Mouse (Mus musculus) lung, embryonic 14.5 days (tissue): ENCODE measurements at regions not wholly inside any gene's neighbourhood (a gene's known extent, or its start where the extent isn't known, plus 50 kb on each side); places are given as distances from the start of the nearest gene placed in this dataset.

Experiments
- ATAC-seq: fragments of 200-750 bp; cut with Nextera tagmentation; 2 replicates; pipeline ENCODE4 v1.8.0; 2017; ENCODE audit warnings: mild to moderate bottlenecking, moderate TSS enrichment, moderate library complexity; ENCODE audit not compliant: insufficient read depth
- DNase-seq: peaks from one replicate; pipeline ENCODE4 v3.0.0-alpha.2; 2015
- H3K27ac ChIP-seq: fragments of 300-500 bp; sonication (generic); 2 replicates; pipeline ENCODE4 v1.5.1; 2014; ENCODE audit warnings: low read depth, mild to moderate bottlenecking, moderate library complexity
- H3K27me3 ChIP-seq: fragments of 300-500 bp; sonication (generic); 2 replicates; pipeline ENCODE4 v1.6.1; 2014; ENCODE audit warnings: low read length, control low read depth; ENCODE audit not compliant: insufficient read depth
- H3K36me3 ChIP-seq: fragments of 300-500 bp; sonication (generic); 2 replicates; pipeline ENCODE4 v1.6.1; 2014; ENCODE audit warnings: control low read depth; ENCODE audit not compliant: insufficient read depth
- H3K4me1 ChIP-seq: fragments of 300-500 bp; sonication (generic); 2 replicates; pipeline ENCODE4 v1.6.1; 2014; ENCODE audit warnings: antibody characterized with exemption, control low read depth; ENCODE audit not compliant: insufficient read depth
- H3K4me2 ChIP-seq: fragments of 300-500 bp; sonication (generic); 2 replicates; pipeline ENCODE4 v1.6.1; 2014; ENCODE audit warnings: mild to moderate bottlenecking
- H3K4me3 ChIP-seq: fragments of 300-500 bp; sonication (generic); 2 replicates; pipeline ENCODE4 v1.5.1; 2014; ENCODE audit warnings: low read depth, low read length
- H3K9ac ChIP-seq: fragments of 300-500 bp; sonication (generic); 2 replicates; pipeline ENCODE4 v1.6.1; 2014
- H3K9me3 ChIP-seq: fragments of 300-500 bp; sonication (generic); 2 replicates; pipeline ENCODE4 v1.6.1; 2016; ENCODE audit warnings: low read depth, low read length, control low read depth
- CTCF ChIP-seq: IDR thresholded peaks from 2 replicates; pipeline ENCODE4 v1.5.1; 2016; ENCODE audit warnings: antibody characterized with exemption, low read depth
- WGBS: fragments of 180-500 bp; shearing (Covaris S2); extraction: QIAGEN DNeasy Blood & Tissue Kit; methylation state at CpG from one replicate; pipeline ENCODE4 v1.1.7; 2014; 5-methylcytosine and 5-hydroxymethylcytosine counted together

- Histone ChIP-seq H3K27me3 (no peaks in the 10 kb centered on the region), H3K4me2 (no peak overlapping the region), H3K9ac (no peak overlapping the region), H3K36me3 (no peaks in the 10 kb centered on the region), H3K27ac (no peak overlapping the region), H3K9me3 (no peaks in the 10 kb centered on the region), H3K4me3 (no peak overlapping the region), H3K4me1 (no peaks in the 10 kb centered on the region)
- no peak for TF ChIP-seq CTCF
- no peak for DNase-seq
- 92% methylated on average over 3 of the region's 3 CpGs for WGBS
- ATAC-seq, result no peak
Observed at GRCm38 (mm10) chr1:61154216-61154615, 176.5 kb downstream of the Icos start.

- Histone ChIP-seq H3K9me3 (no peaks in the 10 kb centered on the region), H3K27ac (no peak overlapping the region), H3K9ac (no peak overlapping the region), H3K4me3 (no peak overlapping the region), H3K27me3 (no peaks in the 10 kb centered on the region), H3K36me3 (no peaks in the 10 kb centered on the region), H3K4me1 (no peaks in the 10 kb centered on the region), H3K4me2 (no peak overlapping the region)
- TF ChIP-seq CTCF, result no peak
- no peak for ATAC-seq
- DNase-seq, result peak; percentile 20
- 72% methylated on average over 4 of the region's 4 CpGs for WGBS
Observed at GRCm38 (mm10) chr1:61157271-61157670, 179.5 kb downstream of the Icos start.

DNA sequence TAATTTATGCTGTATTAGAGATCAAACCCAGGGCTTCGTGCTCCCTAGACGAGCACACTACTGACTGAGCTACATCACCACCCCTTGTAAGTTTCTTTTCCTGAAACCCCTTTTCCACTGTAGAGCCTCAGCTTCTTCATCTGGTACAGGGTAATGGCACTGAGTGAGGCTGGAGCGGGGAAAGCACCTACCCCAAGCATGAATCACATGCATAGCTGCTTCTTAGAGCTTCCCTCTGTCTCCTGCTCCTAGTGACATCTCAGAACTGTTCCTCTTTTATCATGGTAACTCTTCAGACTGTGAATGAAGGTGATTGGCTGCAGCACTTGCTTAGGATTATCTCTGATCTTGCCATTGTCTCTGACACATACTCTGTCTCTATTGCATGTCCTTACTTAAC lies 182.8 kb downstream of the Icos start:
- TF ChIP-seq CTCF, result no peak
- no peaks in the 10 kb centered on the region for H3K4me1 ChIP-seq
- 83% methylated on average over 3 of the region's 3 CpGs for WGBS

GRCm38 (mm10) chr1:61164271-61164670 lies 186.5 kb downstream of the Icos start:
- TF ChIP-seq CTCF, result no peak
- no peaks in the 10 kb centered on the region for H3K9me3 ChIP-seq
- no peaks in the 10 kb centered on the region for H3K36me3 ChIP-seq
- 87% methylated on average over 2 of the region's 2 CpGs for WGBS
- no peaks in the 10 kb centered on the region for H3K4me1 ChIP-seq
- H3K27me3 ChIP-seq, result no peaks in the 10 kb centered on the region
- H3K4me3 ChIP-seq, result no peak overlapping the region
- DNase-seq (no peak), ATAC-seq (no peak)
- H3K4me2 ChIP-seq, result no peak overlapping the region
- H3K27ac ChIP-seq, result no peak overlapping the region
- no peak overlapping the region for H3K9ac ChIP-seq

More for the DNA sequence above, 182.8 kb downstream of the Icos start:
- ATAC-seq, result no peak
- Histone ChIP-seq H3K27me3 (no peaks in the 10 kb centered on the region), H3K4me3 (no peak overlapping the region), H3K9ac (no peak overlapping the region), H3K9me3 (no peaks in the 10 kb centered on the region), H3K36me3 (no peaks in the 10 kb centered on the region), H3K27ac (no peak overlapping the region), H3K4me2 (no peak overlapping the region)
- no peak for DNase-seq

DNA sequence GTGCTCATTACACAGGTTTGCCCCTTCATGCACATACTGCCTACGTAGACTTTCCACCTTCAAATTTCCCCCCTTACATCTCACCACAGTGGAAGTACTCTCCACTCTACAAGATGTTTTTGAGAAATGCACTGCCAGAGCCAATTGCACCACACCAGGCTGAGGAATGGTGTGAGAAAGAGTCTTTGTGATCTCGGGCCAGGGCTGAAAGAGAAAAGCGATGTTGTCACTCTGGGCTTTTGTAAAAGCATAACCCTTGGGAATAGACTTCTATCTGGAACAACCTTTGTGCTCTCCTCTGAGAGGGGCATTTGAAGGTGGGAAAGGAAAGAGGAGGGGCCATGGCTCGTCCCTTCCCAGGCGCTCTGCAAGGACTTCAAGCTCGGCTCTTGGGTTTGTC lies 194.2 kb downstream of the Icos start:
- Histone ChIP-seq H3K9me3 (no peaks in the 10 kb centered on the region), H3K36me3 (no peaks in the 10 kb centered on the region), H3K4me1 (no peaks in the 10 kb centered on the region), H3K9ac (no peak overlapping the region), H3K4me3 (no peak overlapping the region), H3K27me3 (no peaks in the 10 kb centered on the region), H3K27ac (no peak overlapping the region), H3K4me2 (no peak overlapping the region)
- no peak for TF ChIP-seq CTCF
- ATAC-seq (no peak), DNase-seq (peak; percentile 40)
- WGBS, result 62% methylated on average over 6 of the region's 6 CpGs

DNA sequence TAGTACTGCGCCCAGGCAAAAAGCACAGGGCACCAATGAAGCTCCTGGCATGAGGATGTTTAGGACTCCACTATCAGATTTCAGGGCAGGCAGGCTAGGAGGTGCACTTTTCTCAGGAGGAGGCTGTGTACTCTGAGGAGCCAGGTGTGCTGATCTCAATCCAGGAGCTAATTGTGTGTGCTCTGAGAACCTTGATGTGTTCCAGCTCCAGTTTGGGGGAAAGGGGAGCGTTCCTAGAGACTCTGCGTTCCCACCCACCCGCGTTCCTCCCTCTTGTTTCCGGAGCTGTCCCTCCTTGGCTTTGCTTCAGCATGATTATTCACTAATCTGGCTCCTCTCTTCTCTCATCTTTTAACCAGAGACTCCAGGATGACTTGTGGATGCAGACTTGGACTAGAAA lies 195.2 kb downstream of the Icos start:
- H3K27me3 ChIP-seq, result no peaks in the 10 kb centered on the region
- TF ChIP-seq CTCF, result no peak
- no peak overlapping the region for H3K4me2 ChIP-seq
- WGBS, result 61% methylated on average over 6 of the region's 6 CpGs
- no peaks in the 10 kb centered on the region for H3K9me3 ChIP-seq
- no peak for ATAC-seq
- no peak overlapping the region for H3K27ac ChIP-seq
- H3K4me3 ChIP-seq, result no peak overlapping the region
- no peaks in the 10 kb centered on the region for H3K36me3 ChIP-seq
- no peak overlapping the region for H3K9ac ChIP-seq
- H3K4me1 ChIP-seq, result no peaks in the 10 kb centered on the region
- no peak for DNase-seq

DNA sequence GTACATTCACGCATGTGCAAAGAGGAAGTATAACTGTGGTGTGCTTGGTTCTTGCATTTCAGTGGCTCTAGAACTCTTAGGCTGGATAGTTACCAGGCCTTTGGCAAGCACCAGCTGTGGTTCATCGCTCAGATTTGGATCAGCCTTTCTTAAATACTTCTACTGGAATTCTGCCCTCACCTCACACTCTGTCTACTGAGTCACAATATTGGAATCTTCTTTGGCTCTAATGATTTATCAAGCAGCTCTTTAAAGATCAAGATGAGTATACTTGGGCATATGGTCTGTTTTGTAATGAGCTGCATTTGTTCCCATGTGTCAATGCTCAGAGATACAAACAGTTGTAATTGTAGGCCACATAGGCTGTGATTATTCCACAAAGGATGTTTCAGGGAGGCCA lies 197.5 kb downstream of the Icos start:
- ATAC-seq, result no peak
- Histone ChIP-seq H3K27ac (no peak overlapping the region), H3K36me3 (no peaks in the 10 kb centered on the region), H3K4me3 (no peak overlapping the region), H3K9me3 (no peaks in the 10 kb centered on the region), H3K27me3 (no peaks in the 10 kb centered on the region), H3K4me1 (no peaks in the 10 kb centered on the region), H3K9ac (no peak overlapping the region), H3K4me2 (no peak overlapping the region)
- DNase-seq, result no peak
- WGBS, result 80% methylated on average over 2 of the region's 2 CpGs
- TF ChIP-seq CTCF, result no peak

DNA sequence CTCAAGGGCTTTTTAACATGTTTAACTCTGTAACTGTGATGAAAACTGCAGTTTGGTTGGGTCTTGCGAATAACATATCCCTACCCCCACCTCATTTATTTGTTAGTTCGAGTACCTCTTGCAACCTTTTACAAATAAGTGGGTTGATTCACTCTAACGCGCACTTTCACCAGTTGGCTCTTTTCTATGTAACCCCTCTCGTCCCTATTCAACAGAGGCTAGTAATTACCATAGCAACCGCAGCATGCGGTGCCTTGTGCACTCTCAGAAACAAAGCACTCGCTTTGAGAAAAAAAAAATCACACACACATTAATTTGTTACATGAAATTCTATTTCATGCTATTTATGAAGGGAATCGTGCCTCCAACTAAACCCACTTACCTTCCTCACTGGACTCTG lies 201.7 kb downstream of the Icos start:
- no peak for ATAC-seq
- no peak for TF ChIP-seq CTCF
- H3K4me3 ChIP-seq, result no peak overlapping the region
- H3K27ac ChIP-seq, result no peak overlapping the region
- peaks cover 7% of the 10 kb centered on the region; the same call in 1 of the 2 replicates for H3K4me1 ChIP-seq
- no peak for DNase-seq
- no peaks in the 10 kb centered on the region for H3K36me3 ChIP-seq
- H3K9me3 ChIP-seq, result no peaks in the 10 kb centered on the region
- no peaks in the 10 kb centered on the region for H3K27me3 ChIP-seq
- H3K9ac ChIP-seq, result no peak overlapping the region
- 69% methylated on average over 9 of the region's 9 CpGs for WGBS
- H3K4me2 ChIP-seq, result no peak overlapping the region
